Mouse (Mus musculus) cerebellum, adult 2 months (tissue): Measurements from ENCODE around the gene Adgrv1. TPM values are rescaled to one million over a fixed set of nuclear protein-coding genes. Genes with fewer than 3 reads are reported as not detected.
A peak's percentile ranks its signal among the peaks of the same experiment; 100 is the strongest.

Experiments
- DNase-seq, 2 experiments: peaks; one replicate each; pipeline ENCODE4 v3.0.0; 2021
- H3K27ac ChIP-seq: fragments of 200-500 bp; 2 replicates; pipeline ENCODE4 v1.5.1; 2012; ENCODE audit warnings: low read length, control low read depth, inconsistent platforms; ENCODE audit not compliant: insufficient read depth
- H3K27me3 ChIP-seq: fragments of 200-500 bp; 2 replicates; pipeline ENCODE4 v1.6.1; 2012; ENCODE audit warnings: inconsistent platforms, mild to moderate bottlenecking, low read length, moderate library complexity; ENCODE audit not compliant: control insufficient read depth, insufficient read depth
- H3K4me1 ChIP-seq: fragments of 200-500 bp; 2 replicates; pipeline ENCODE4 v1.6.1; 2011; ENCODE audit warnings: low read length; ENCODE audit not compliant: control insufficient read depth, insufficient read depth
- H3K4me3 ChIP-seq: fragments of 200-500 bp; replicated peaks from 2 replicates; pipeline ENCODE3; 2011; ENCODE audit warnings: mild to moderate bottlenecking, low read depth, low read length, control low read depth; ENCODE audit not compliant: insufficient read depth
- CTCF ChIP-seq: fragments of 200-500 bp; IDR thresholded peaks from 2 replicates; pipeline ENCODE4 v1.5.1; 2011; ENCODE audit warnings: low read depth, mild to moderate bottlenecking, control low read depth, low read length, moderate library complexity, borderline replicate concordance; ENCODE audit not compliant: insufficient read depth
- POLR2A ChIP-seq: fragments of 200-500 bp; IDR thresholded peaks from 2 replicates; pipeline ENCODE4 v1.6.1; 2011; ENCODE audit warnings: low read length, control low read depth, borderline replicate concordance; ENCODE audit not compliant: insufficient read depth
- WGBS: fragments of 180-500 bp; shearing (Covaris S2); methylation state at CpG from one replicate; pipeline ENCODE4 v1.1.7; 2018; 5-methylcytosine and 5-hydroxymethylcytosine counted together
- polyA plus RNA-seq: library from polyadenylated mRNA; depleted of rRNA; stranded (reverse); fragments of >200 nt; gene quantifications from 2 replicates; pipeline ENCODE4 v1.2.3, GENCODE M21; 2012

Adgrv1 gene
- polyA plus RNA-seq, 1 experiment: 3.4 TPM

DNA sequence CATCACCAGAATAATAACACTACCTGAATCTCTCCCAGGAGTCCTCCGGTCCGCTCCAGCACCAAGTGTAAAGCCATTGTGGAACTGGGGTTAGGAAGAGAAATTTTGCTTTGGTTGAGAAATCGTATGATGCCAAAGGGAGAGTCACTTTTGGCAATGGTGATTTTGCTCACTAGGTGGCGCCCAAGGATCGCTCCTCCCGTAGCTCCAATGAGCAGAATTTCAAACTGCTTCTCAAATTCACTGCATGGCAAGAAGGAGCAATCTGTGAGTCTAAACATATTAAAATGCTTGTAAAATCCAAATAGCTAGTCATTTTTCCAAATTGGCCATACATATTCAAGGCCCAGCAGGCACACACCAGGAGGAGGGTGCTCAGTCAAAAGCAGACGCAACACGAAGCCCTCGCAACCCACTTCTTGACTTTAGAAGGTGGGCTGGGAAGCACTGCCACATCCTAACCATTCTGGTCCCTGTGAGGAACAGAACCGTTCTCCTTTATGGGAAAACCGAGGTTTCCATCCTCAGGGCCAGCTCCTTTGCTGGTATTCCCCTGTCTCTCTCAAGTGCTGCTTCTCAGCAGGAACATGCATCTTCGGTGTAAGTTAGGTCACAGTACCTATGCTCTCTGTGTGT lies 193.4 kb downstream of the Adgrv1 start:
- H3K27me3 ChIP-seq: no peaks in the 10 kb centered on the region; the same call in 1 of the 2 replicates
- no peaks in the 10 kb centered on the region for H3K4me1 ChIP-seq
- DNase-seq: peak; percentile 52 to 78
- H3K4me3 ChIP-seq: no peak overlapping the region
- TF ChIP-seq CTCF (peak; percentile 92), POLR2A (no peak)
- 47% methylated on average over 12 of the region's 12 CpGs for WGBS
- H3K27ac ChIP-seq: no peak overlapping the region

DNA sequence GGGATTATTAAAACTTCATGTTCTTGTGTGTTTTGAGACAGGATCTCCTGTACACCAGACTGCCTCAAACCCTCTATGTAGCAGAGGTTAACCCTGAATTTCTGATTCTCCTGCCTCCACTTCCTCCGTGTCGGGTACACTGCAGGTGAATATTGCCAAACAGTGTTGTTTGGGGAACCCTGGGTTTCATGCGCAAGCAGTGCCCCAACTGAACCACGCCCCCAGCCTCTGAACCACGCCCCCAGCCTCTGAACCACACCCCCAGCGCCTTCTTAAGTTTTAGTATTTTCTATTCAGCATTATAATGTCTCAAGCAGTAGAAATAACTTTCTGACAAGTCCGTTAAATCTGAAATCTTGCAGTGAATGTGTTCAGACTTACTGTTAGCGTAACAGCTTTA lies 195.9 kb downstream of the Adgrv1 start:
- H3K27me3 ChIP-seq: no peaks in the 10 kb centered on the region
- H3K4me1 ChIP-seq: no peaks in the 10 kb centered on the region
- no peak for DNase-seq
- no peak overlapping the region for H3K27ac ChIP-seq
- H3K4me3 ChIP-seq: no peak overlapping the region
- WGBS: 83% methylated on average over 8 of the region's 8 CpGs
- TF ChIP-seq CTCF (no peak), POLR2A (no peak)

DNA sequence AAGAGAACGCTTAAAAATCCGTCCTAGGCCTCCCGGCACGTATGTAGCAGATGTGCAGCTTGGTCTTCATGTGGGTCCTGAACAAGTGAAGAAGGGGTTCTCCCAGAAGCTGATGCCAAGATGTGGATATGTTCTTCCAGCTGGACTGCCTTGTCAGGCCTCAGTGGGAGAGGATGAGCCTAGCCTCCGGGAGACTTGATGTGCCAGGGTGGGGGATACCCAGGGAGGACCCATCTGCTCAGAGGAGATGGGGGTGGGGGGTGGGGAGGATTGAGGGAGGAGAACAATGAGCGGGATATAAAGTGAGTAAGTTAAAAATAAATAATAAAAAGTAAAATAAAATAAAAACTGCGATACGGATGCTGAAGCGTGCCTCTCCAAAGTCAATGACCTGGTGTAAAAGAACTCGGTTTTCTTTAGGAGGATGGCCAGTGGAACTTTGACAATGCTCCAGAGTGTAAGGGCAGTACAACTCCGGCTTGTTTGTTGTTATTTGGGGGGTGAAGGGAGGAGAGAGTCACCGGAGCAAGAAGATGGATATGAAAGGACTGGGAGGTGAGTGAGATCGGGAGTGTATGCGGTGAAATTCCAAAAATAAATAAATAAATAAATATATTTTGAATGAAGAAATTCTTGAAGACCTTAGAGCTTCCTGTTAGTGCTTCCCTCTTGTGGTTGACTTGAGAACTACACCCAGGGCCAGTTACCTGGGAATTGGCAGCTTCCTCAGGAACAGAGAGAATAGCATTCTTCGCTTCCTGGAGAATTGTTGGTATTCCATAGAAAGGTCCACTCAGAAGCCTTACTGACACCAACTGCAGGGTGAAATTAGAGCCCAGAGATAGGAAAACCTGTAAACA lies 205.8 kb downstream of the Adgrv1 start:
- H3K27me3 ChIP-seq: no peaks in the 10 kb centered on the region
- 56% methylated on average over 15 of the region's 15 CpGs for WGBS
- DNase-seq: peak; percentile 36 to 47
- H3K27ac ChIP-seq: no peak overlapping the region
- no peaks in the 10 kb centered on the region for H3K4me1 ChIP-seq
- H3K4me3 ChIP-seq: no peak overlapping the region
- TF ChIP-seq POLR2A (no peak), CTCF (peak; percentile 53; the same call in 1 of the 2 replicates)

DNA sequence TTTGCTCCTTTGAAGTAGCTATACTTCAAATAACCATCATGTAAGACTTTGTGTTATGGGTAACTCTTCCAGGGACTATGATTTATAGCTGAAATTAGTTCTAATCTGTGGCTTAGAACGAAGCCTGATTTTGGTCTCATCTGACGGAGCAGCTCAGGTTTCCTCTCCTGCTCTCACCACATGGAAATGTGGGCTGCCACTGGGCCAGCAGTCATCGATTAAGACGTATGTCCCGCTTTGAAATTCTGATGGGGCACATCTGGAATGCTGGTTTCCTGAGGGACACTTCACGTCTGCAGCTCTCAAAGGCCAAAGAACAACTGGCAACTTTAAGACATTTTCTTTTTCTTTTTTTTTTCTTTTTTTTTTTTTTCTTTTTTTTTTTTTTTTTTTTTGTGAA lies 207.8 kb downstream of the Adgrv1 start:
- 86% methylated on average over 6 of the region's 6 CpGs for WGBS
- Histone ChIP-seq H3K4me3 (no peak overlapping the region), H3K27me3 (no peaks in the 10 kb centered on the region), H3K4me1 (no peaks in the 10 kb centered on the region), H3K27ac (no peak overlapping the region)
- TF ChIP-seq CTCF: no peak
- TF ChIP-seq POLR2A: no peak
- no peak for DNase-seq

DNA sequence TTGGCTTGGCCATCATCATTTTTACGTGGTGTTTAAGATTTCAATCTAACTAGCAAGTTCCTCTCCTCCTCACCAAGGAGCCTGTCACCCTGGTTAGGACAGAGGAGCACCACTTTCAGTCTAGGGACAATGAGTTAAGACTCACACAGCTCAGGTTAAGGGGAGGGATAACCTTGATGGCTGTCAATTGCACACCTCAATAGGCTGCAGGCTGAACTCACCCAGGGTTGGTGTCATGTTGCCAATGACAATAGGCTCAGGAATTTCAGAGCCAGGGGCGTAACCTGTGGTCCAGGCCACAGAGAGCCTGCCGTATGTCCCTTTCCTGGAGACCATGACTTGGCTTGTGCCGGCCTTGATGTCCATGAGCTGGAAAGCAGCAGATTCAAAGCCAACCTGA lies 209.0 kb downstream of the Adgrv1 start:
- no peaks in the 10 kb centered on the region for H3K27me3 ChIP-seq
- TF ChIP-seq CTCF (no peak), POLR2A (no peak)
- no peak overlapping the region for H3K27ac ChIP-seq
- DNase-seq: no peak
- H3K4me3 ChIP-seq: no peak overlapping the region
- WGBS: 77% methylated on average over 4 of the region's 4 CpGs
- H3K4me1 ChIP-seq: no peaks in the 10 kb centered on the region

DNA sequence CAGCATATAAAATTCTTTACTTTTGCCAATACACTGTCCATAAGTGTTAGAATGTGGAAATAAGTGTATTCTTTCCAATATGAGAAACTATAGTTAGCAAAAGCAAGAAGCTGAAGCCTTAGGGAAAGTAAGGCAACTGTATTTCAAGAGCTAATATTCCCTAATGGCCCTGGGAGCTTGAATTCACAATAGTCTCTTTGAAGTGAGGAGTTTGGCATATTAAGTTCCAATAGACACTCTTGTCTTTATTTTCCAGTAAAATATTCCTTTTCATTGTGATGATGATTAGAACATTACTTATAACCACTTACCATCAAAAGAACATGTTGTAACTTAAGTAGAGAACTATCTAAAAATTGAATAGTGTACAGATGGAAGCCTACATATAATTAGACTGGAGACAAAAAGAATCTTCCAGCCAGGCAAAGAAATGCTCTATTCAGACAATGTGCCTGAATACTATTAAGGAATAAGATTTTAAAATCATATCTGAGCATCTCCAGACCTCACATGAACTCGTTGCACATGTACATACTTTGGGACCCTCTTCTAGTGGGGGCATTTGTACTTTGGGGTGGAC lies 225.0 kb downstream of the Adgrv1 start:
- TF ChIP-seq CTCF (no peak), POLR2A (no peak)
- H3K4me3 ChIP-seq: no peak overlapping the region
- no peak for DNase-seq
- WGBS: 87% methylated on average over 1 of the region's 1 CpGs
- H3K27ac ChIP-seq: no peak overlapping the region
- no peaks in the 10 kb centered on the region for H3K4me1 ChIP-seq
- H3K27me3 ChIP-seq: no peaks in the 10 kb centered on the region

DNA sequence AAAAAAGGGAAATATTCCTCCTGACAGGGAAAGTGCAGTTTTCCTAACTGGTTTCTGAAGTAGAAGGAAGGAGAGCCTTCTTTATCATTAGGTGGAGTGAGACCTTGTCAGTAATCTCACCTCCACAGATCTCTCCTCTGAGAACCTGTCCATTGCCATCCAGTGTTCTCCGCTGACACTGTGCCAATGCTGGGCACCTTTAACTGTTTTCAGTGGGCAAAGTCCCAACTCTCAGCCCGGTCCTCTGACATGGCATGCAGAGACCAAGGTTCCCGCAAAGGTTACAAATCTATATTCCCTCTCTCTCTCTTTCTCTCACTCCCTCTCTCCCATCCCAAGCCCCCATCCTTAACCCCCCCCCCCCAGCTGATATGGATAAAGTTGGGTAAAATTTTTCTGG lies 230.1 kb downstream of the Adgrv1 start:
- Histone ChIP-seq H3K27me3 (no peaks in the 10 kb centered on the region), H3K4me1 (peaks cover 4% of the 10 kb centered on the region), H3K27ac (no peak overlapping the region), H3K4me3 (no peak overlapping the region)
- DNase-seq: peak; percentile 22 to 41
- TF ChIP-seq POLR2A (no peak), CTCF (no peak)
- WGBS: 25% methylated on average over 3 of the region's 3 CpGs
